Mouse (Mus musculus) intestine, postnatal 0 days (tissue): ENCODE data around the gene Nae1. TPM values are rescaled to one million over a fixed set of nuclear protein-coding genes. Genes with fewer than 3 reads are reported as not detected.

Experiments used
- ATAC-seq: fragments of 200-750 bp; cut with Nextera tagmentation; 2 replicates; pipeline ENCODE4 v1.8.0; 2017; ENCODE audit warnings: mild to moderate bottlenecking, moderate TSS enrichment, moderate library complexity
- H3K27ac ChIP-seq: fragments of 300-500 bp; sonication (generic); 2 replicates; pipeline ENCODE4 v1.5.1; 2014; ENCODE audit warnings: mild to moderate bottlenecking, low read depth, low read length, moderate library complexity
- H3K27me3 ChIP-seq: fragments of 300-500 bp; sonication (generic); replicated peaks from 2 replicates; pipeline ENCODE4 v1.6.1; 2014; ENCODE audit warnings: low read length, mixed read lengths; ENCODE audit not compliant: control insufficient read depth, insufficient read depth
- H3K36me3 ChIP-seq: fragments of 300-500 bp; sonication (generic); 2 replicates; pipeline ENCODE4 v1.6.1; 2014; ENCODE audit warnings: mild to moderate bottlenecking, moderate library complexity; ENCODE audit not compliant: control insufficient read depth, insufficient read depth
- H3K4me1 ChIP-seq: fragments of 300-500 bp; sonication (generic); replicated peaks from 2 replicates; pipeline ENCODE4 v1.6.1; 2014; ENCODE audit warnings: antibody characterized with exemption, low read length, mixed read lengths; ENCODE audit not compliant: control insufficient read depth, insufficient read depth
- H3K4me2 ChIP-seq: fragments of 300-500 bp; sonication (generic); replicated peaks from 2 replicates; pipeline ENCODE4 v1.6.1; 2014; ENCODE audit warnings: low read depth, mild to moderate bottlenecking, moderate library complexity
- H3K4me3 ChIP-seq: fragments of 300-500 bp; sonication (generic); 2 replicates; pipeline ENCODE4 v1.5.1; 2014; ENCODE audit warnings: low read depth, low read length
- H3K9ac ChIP-seq: fragments of 300-500 bp; sonication (generic); 2 replicates; pipeline ENCODE4 v1.6.1; 2014; ENCODE audit warnings: mild to moderate bottlenecking, low read depth, low read length
- H3K9me3 ChIP-seq: fragments of 300-500 bp; sonication (generic); 2 replicates; pipeline ENCODE4 v1.6.1; 2016; ENCODE audit warnings: mixed run types; ENCODE audit not compliant: control insufficient read depth
- CTCF ChIP-seq: sonication (generic); IDR thresholded peaks from 2 replicates; pipeline ENCODE4 v1.5.1; 2016; ENCODE audit warnings: low read depth, mild to moderate bottlenecking, control low read depth, antibody characterized with exemption, moderate library complexity
- WGBS: fragments of 180-500 bp; shearing (Covaris S2); extraction: QIAGEN DNeasy Blood & Tissue Kit; methylation state at CpG from one replicate; pipeline ENCODE4 v1.1.7; 2014; 5-methylcytosine and 5-hydroxymethylcytosine counted together
- polyA plus RNA-seq: library from polyadenylated mRNA; unstranded; fragments of >200 nt; fragmentation: Nextera tagmentation; extraction: Ambion mirVana; gene quantifications from 2 replicates; pipeline ENCODE4 v1.2.1, GENCODE M21; 2015

The Nae1 gene
- polyA plus RNA-seq, 1 experiment from 2014 or later = 48.6 TPM

- WGBS = 18% methylated on average over 7 of the region's 7 CpGs
- H3K9ac ChIP-seq = peak overlapping the region; percentile 22; the same call in 1 of the 2 replicates
- no peak for TF ChIP-seq CTCF
These were observed 941 bp upstream of the Nae1 start for GRCm38 (mm10) chr8:104535378-104535777.

GRCm38 (mm10) chr8:104534779-104535141 lies 323 bp upstream of the Nae1 start:
- Histone ChIP-seq H3K27ac (no peak overlapping the region), H3K4me3 (peak overlapping the region; percentile 64), H3K27me3 (0 out of 2 replicates have a peak, but pooled peaks cover 4% of the 10 kb centered on the region), H3K4me2 (peak overlapping the region; percentile 84), H3K9ac (peak overlapping the region; percentile 90; the same call in 1 of the 2 replicates), H3K9me3 (no peaks in the 10 kb centered on the region), H3K36me3 (peaks cover 4% of the 10 kb centered on the region; the same call in 1 of the 2 replicates), H3K4me1 (no peaks in the 10 kb centered on the region)
- ATAC-seq = peak; percentile 21; the same call in 1 of the 2 replicates
- 5% methylated on average over 9 of the region's 9 CpGs for WGBS
- no peak for TF ChIP-seq CTCF

More at GRCm38 (mm10) chr8:104535378-104535777, 941 bp upstream of the Nae1 start:
- H3K4me1 ChIP-seq = no peaks in the 10 kb centered on the region
- H3K36me3 ChIP-seq = no peaks in the 10 kb centered on the region
- peak overlapping the region; percentile 64 for H3K4me3 ChIP-seq
- H3K9me3 ChIP-seq = no peaks in the 10 kb centered on the region
- no peak overlapping the region for H3K27ac ChIP-seq
- ATAC-seq = no peak
- H3K27me3 ChIP-seq = peaks cover 9% of the 10 kb centered on the region
- peak overlapping the region; percentile 84 for H3K4me2 ChIP-seq

GRCm38 (mm10) chr8:104533551-104533950 lies 886 bp downstream of the Nae1 start:
- peak overlapping the region; percentile 84 for H3K4me2 ChIP-seq
- no peak for ATAC-seq
- 11% methylated on average over 7 of the region's 7 CpGs for WGBS
- peaks cover 8% of the 10 kb centered on the region; the same call in 1 of the 2 replicates for H3K36me3 ChIP-seq
- H3K4me3 ChIP-seq = peak overlapping the region; percentile 64
- H3K9ac ChIP-seq = peak overlapping the region; percentile 90
- H3K27me3 ChIP-seq = 0 out of 2 replicates have a peak, but pooled peaks cover 4% of the 10 kb centered on the region
- no peaks in the 10 kb centered on the region for H3K4me1 ChIP-seq
- no peak overlapping the region for H3K27ac ChIP-seq
- no peak for TF ChIP-seq CTCF
- no peaks in the 10 kb centered on the region for H3K9me3 ChIP-seq

- no peaks in the 10 kb centered on the region for H3K9me3 ChIP-seq
- peaks cover 13% of the 10 kb centered on the region for H3K36me3 ChIP-seq
- no peak for TF ChIP-seq CTCF
- no peak overlapping the region for H3K27ac ChIP-seq
- WGBS = 92% methylated on average over 6 of the region's 6 CpGs
- no peaks in the 10 kb centered on the region for H3K4me1 ChIP-seq
- H3K4me2 ChIP-seq = no peak overlapping the region
- H3K9ac ChIP-seq = no peak overlapping the region
- H3K4me3 ChIP-seq = no peak overlapping the region
- H3K27me3 ChIP-seq = no peaks in the 10 kb centered on the region
- ATAC-seq = no peak
These were observed 4.8 kb downstream of the Nae1 start for GRCm38 (mm10) chr8:104529671-104530070.

DNA sequence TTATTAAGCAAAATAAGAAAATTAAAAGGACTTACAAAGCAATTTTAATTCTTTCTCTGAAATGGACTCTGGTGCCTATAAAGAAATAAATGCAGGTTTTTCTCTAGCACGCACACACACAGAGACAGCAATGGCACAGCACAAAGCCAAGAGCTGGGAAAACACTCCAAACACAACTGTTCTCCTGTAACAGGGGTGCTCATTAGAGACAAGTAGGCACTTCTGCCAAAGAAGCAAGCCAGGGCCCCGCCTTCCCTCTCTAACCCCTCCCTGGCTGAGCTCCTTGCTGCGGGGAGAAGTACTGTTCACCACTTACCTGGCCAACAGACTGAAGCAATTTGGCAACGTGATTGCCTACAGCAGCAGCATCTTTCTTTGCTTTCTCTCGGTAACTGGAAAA lies 16.6 kb downstream of the Nae1 start:
- ATAC-seq = no peak

GRCm38 (mm10) chr8:104510134-104510533 lies 24.3 kb downstream of the Nae1 start:
- ATAC-seq = no peak
- TF ChIP-seq CTCF = no peak
- WGBS = 85% methylated on average over 3 of the region's 3 CpGs

More for the DNA sequence above, 16.6 kb downstream of the Nae1 start:
- no peak overlapping the region for H3K27ac ChIP-seq
- no peaks in the 10 kb centered on the region for H3K4me1 ChIP-seq
- H3K4me2 ChIP-seq = no peak overlapping the region
- no peak for TF ChIP-seq CTCF
- H3K36me3 ChIP-seq = peaks cover 49% of the 10 kb centered on the region
- 84% methylated on average over 5 of the region's 5 CpGs for WGBS
- no peaks in the 10 kb centered on the region for H3K27me3 ChIP-seq
- H3K9ac ChIP-seq = no peak overlapping the region
- H3K4me3 ChIP-seq = no peak overlapping the region
- H3K9me3 ChIP-seq = no peaks in the 10 kb centered on the region

More at GRCm38 (mm10) chr8:104510134-104510533, 24.3 kb downstream of the Nae1 start:
- Histone ChIP-seq H3K4me2 (peak overlapping the region; percentile 98; the same call in 1 of the 2 replicates), H3K9ac (no peak overlapping the region), H3K27ac (no peak overlapping the region), H3K4me1 (no peaks in the 10 kb centered on the region; the same call in 1 of the 2 replicates), H3K27me3 (no peaks in the 10 kb centered on the region), H3K36me3 (peaks cover 23% of the 10 kb centered on the region), H3K9me3 (no peaks in the 10 kb centered on the region), H3K4me3 (no peak overlapping the region)
